Mouse (Mus musculus): ENCODE data around the gene Plac8. TPM values are rescaled to one million over a fixed set of nuclear protein-coding genes. Genes with fewer than 3 reads are reported as not detected.

The Plac8 gene
- polyA plus RNA-seq, 1 experiment: 35.8 TPM

DNA sequence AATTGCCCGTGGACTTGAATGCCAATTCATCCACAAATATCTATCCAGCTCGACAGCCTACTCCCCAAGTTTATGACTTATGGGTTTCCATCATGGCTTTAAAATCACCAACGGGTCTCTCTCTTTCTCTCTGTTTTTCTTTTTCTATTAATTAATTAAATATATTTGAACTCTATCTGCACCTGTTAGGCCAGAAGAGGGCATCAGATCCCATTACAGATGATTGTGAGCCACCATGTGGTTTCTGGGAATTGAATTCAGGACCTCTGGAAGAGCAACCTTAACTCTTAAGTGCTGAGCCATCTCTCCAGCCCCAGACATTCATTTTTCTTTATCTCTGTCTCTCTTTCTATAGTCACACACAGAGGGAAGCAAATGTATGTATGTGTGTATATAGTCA, 13.3 kb downstream of the Plac8 start:
- Histone ChIP-seq H3K79me3 (ENCODE audit: low read depth) (no peaks in the 10 kb centered on the region), H3K27me3 (ENCODE audit: control insufficient read depth, insufficient read depth, insufficient read length) (no peaks in the 10 kb centered on the region), H3ac (ENCODE audit: control insufficient read depth, insufficient read length, low read depth) (no peak overlapping the region), H3K4me3 (ENCODE audit: insufficient read depth, poor library complexity, severe bottlenecking) (no peak overlapping the region), H3K79me2 (ENCODE audit: control insufficient read depth, insufficient read depth) (no peaks in the 10 kb centered on the region), H3K36me3 (ENCODE audit: control insufficient read depth, insufficient read depth) (no peaks in the 10 kb centered on the region)
- no peak for TF ChIP-seq USF1 (IDR thresholded peaks at IDR 0.05; ENCODE audit: low read depth)
- TF ChIP-seq MYOG (IDR thresholded peaks at IDR 0.05; ENCODE audit: control insufficient read depth, extremely low read depth, insufficient read length): no peak
- TF ChIP-seq MAX (IDR thresholded peaks at IDR 0.05): no peak
- no peak for TF ChIP-seq MYOD1 (IDR thresholded peaks at IDR 0.05; ENCODE audit: control insufficient read depth, insufficient read length, low read depth)
- TF ChIP-seq CTCF (IDR thresholded peaks at IDR 0.05; ENCODE audit: control insufficient read depth, insufficient read depth, insufficient read length): no peak
- no peak for TF ChIP-seq CEBPB (IDR thresholded peaks at IDR 0.05; ENCODE audit: low read depth)
- TF ChIP-seq FOSL1 (IDR thresholded peaks at IDR 0.05; ENCODE audit: insufficient read depth, low read length, poor library complexity, severe bottlenecking): no peak

- no peak overlapping the region for H3ac ChIP-seq (ENCODE audit: control insufficient read depth, insufficient read length, low read depth)
- H3K4me3 ChIP-seq (ENCODE audit: insufficient read depth, poor library complexity, severe bottlenecking): no peak overlapping the region
- H3K36me3 ChIP-seq (ENCODE audit: control insufficient read depth, insufficient read depth): no peaks in the 10 kb centered on the region
- no peaks in the 10 kb centered on the region for H3K79me3 ChIP-seq (ENCODE audit: low read depth)
- H3K79me2 ChIP-seq (ENCODE audit: control insufficient read depth, insufficient read depth): no peaks in the 10 kb centered on the region
- TF ChIP-seq MAX (IDR thresholded peaks at IDR 0.05) (no peak), MYOD1 (IDR thresholded peaks at IDR 0.05; ENCODE audit: control insufficient read depth, insufficient read length, low read depth) (no peak), CEBPB (IDR thresholded peaks at IDR 0.05; ENCODE audit: low read depth) (no peak), CTCF (IDR thresholded peaks at IDR 0.05; ENCODE audit: control insufficient read depth, insufficient read depth, insufficient read length) (no peak), USF1 (IDR thresholded peaks at IDR 0.05; ENCODE audit: low read depth) (no peak), MYOG (IDR thresholded peaks at IDR 0.05; ENCODE audit: control insufficient read depth, extremely low read depth, insufficient read length) (no peak), FOSL1 (IDR thresholded peaks at IDR 0.05; ENCODE audit: insufficient read depth, low read length, poor library complexity, severe bottlenecking) (no peak)
- no peaks in the 10 kb centered on the region for H3K27me3 ChIP-seq (ENCODE audit: control insufficient read depth, insufficient read depth, insufficient read length)
Observed at GRCm38 (mm10) chr5:100557537-100557936, 14.5 kb downstream of the Plac8 start.

DNA sequence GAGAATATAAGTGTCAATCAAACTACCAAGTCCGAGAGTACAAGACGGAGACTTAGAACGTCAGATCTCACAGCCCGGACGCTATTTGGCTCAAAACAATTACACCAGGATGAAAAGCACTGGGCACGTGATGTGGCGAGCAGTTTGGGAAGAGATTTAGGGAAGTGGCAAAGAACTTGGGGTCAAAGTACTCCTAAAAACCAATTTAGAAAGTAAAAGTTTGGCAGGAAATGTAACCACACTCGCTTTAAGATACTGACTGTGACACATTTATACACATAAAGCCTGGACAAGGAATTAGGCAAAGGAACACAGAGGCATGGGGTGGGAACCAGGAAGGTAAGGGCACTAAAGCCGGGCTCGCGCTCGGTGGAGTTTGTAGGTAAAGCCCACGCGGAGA, 15.0 kb downstream of the Plac8 start:
- TF ChIP-seq MYOD1 (IDR thresholded peaks at IDR 0.05; ENCODE audit: control insufficient read depth, insufficient read length, low read depth): no peak
- H3K79me3 ChIP-seq (ENCODE audit: low read depth): no peaks in the 10 kb centered on the region

GRCm38 (mm10) chr5:100553426-100553825, 18.6 kb downstream of the Plac8 start:
- no peaks in the 10 kb centered on the region for H3K79me2 ChIP-seq (ENCODE audit: control insufficient read depth, insufficient read depth)
- H3K79me3 ChIP-seq (ENCODE audit: low read depth): no peaks in the 10 kb centered on the region
- peaks cover 4% of the 10 kb centered on the region for H3K36me3 ChIP-seq (ENCODE audit: control insufficient read depth, insufficient read depth)
- TF ChIP-seq MAX (IDR thresholded peaks at IDR 0.05) (no peak), USF1 (IDR thresholded peaks at IDR 0.05; ENCODE audit: low read depth) (no peak), CEBPB (IDR thresholded peaks at IDR 0.05; ENCODE audit: low read depth) (no peak), MYOG (IDR thresholded peaks at IDR 0.05; ENCODE audit: control insufficient read depth, extremely low read depth, insufficient read length) (no peak), MYOD1 (IDR thresholded peaks at IDR 0.05; ENCODE audit: control insufficient read depth, insufficient read length, low read depth) (no peak), FOSL1 (IDR thresholded peaks at IDR 0.05; ENCODE audit: insufficient read depth, low read length, poor library complexity, severe bottlenecking) (no peak), CTCF (IDR thresholded peaks at IDR 0.05; ENCODE audit: control insufficient read depth, insufficient read depth, insufficient read length) (no peak)
- H3K27me3 ChIP-seq (ENCODE audit: control insufficient read depth, insufficient read depth, insufficient read length): no peaks in the 10 kb centered on the region
- H3ac ChIP-seq (ENCODE audit: control insufficient read depth, insufficient read length, low read depth): no peak overlapping the region
- H3K4me3 ChIP-seq (ENCODE audit: insufficient read depth, poor library complexity, severe bottlenecking): no peak overlapping the region

More for the DNA sequence above, 15.0 kb downstream of the Plac8 start:
- Histone ChIP-seq H3K36me3 (ENCODE audit: control insufficient read depth, insufficient read depth) (no peaks in the 10 kb centered on the region), H3K27me3 (ENCODE audit: control insufficient read depth, insufficient read depth, insufficient read length) (no peaks in the 10 kb centered on the region), H3K79me2 (ENCODE audit: control insufficient read depth, insufficient read depth) (no peaks in the 10 kb centered on the region), H3K4me3 (ENCODE audit: insufficient read depth, poor library complexity, severe bottlenecking) (no peak overlapping the region), H3ac (ENCODE audit: control insufficient read depth, insufficient read length, low read depth) (no peak overlapping the region)

- peaks cover 18% of the 10 kb centered on the region for H3K36me3 ChIP-seq (ENCODE audit: control insufficient read depth, insufficient read depth)
- H3K27me3 ChIP-seq (ENCODE audit: control insufficient read depth, insufficient read depth, insufficient read length): no peaks in the 10 kb centered on the region
- no peaks in the 10 kb centered on the region for H3K79me3 ChIP-seq (ENCODE audit: low read depth)
- H3K4me3 ChIP-seq (ENCODE audit: insufficient read depth, poor library complexity, severe bottlenecking): no peak overlapping the region
- no peak overlapping the region for H3ac ChIP-seq (ENCODE audit: control insufficient read depth, insufficient read length, low read depth)
- H3K79me2 ChIP-seq (ENCODE audit: control insufficient read depth, insufficient read depth): no peaks in the 10 kb centered on the region
- no peak for TF ChIP-seq MYOD1 (IDR thresholded peaks at IDR 0.05; ENCODE audit: control insufficient read depth, insufficient read length, low read depth)
- no peak for TF ChIP-seq USF1 (IDR thresholded peaks at IDR 0.05; ENCODE audit: low read depth)
- no peak for TF ChIP-seq CEBPB (IDR thresholded peaks at IDR 0.05; ENCODE audit: low read depth)
- TF ChIP-seq MAX (IDR thresholded peaks at IDR 0.05): no peak
- no peak for TF ChIP-seq CTCF (IDR thresholded peaks at IDR 0.05; ENCODE audit: control insufficient read depth, insufficient read depth, insufficient read length)
- TF ChIP-seq FOSL1 (IDR thresholded peaks at IDR 0.05; ENCODE audit: insufficient read depth, low read length, poor library complexity, severe bottlenecking): no peak
- TF ChIP-seq MYOG (IDR thresholded peaks at IDR 0.05; ENCODE audit: control insufficient read depth, extremely low read depth, insufficient read length): no peak
Observed at GRCm38 (mm10) chr5:100551952-100552351, 20.1 kb downstream of the Plac8 start.

DNA sequence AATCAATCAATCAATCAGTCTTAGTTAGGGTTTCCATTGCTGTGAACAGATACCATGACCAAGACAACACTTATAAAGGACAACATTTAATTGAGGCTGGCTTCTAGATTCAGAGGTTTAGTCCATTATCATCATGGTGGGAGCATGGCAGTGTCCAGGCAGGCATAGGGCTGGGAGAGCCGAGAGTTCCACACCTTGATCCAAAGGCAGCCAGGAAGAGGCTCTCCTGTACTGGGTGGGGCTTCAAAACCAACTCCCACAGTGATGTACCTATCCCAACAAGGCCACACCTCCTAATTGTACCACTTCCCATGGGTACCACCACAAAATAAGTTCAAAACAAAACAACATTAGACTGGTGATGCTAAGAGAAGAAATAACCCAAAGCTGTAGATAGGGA, 21.9 kb downstream of the Plac8 start:
- Histone ChIP-seq H3K27me3 (ENCODE audit: control insufficient read depth, insufficient read depth, insufficient read length) (no peaks in the 10 kb centered on the region), H3K79me3 (ENCODE audit: low read depth) (no peaks in the 10 kb centered on the region), H3K4me3 (ENCODE audit: insufficient read depth, poor library complexity, severe bottlenecking) (no peak overlapping the region), H3ac (ENCODE audit: control insufficient read depth, insufficient read length, low read depth) (no peak overlapping the region), H3K79me2 (ENCODE audit: control insufficient read depth, insufficient read depth) (no peaks in the 10 kb centered on the region), H3K36me3 (ENCODE audit: control insufficient read depth, insufficient read depth) (peaks cover 29% of the 10 kb centered on the region)
- TF ChIP-seq USF1 (IDR thresholded peaks at IDR 0.05; ENCODE audit: low read depth) (no peak), CTCF (IDR thresholded peaks at IDR 0.05; ENCODE audit: control insufficient read depth, insufficient read depth, insufficient read length) (no peak), MAX (IDR thresholded peaks at IDR 0.05) (no peak), FOSL1 (IDR thresholded peaks at IDR 0.05; ENCODE audit: insufficient read depth, low read length, poor library complexity, severe bottlenecking) (no peak), MYOD1 (IDR thresholded peaks at IDR 0.05; ENCODE audit: control insufficient read depth, insufficient read length, low read depth) (no peak)
